Mouse (Mus musculus): Measurements from ENCODE around the gene Ccdc85c.

DNA sequence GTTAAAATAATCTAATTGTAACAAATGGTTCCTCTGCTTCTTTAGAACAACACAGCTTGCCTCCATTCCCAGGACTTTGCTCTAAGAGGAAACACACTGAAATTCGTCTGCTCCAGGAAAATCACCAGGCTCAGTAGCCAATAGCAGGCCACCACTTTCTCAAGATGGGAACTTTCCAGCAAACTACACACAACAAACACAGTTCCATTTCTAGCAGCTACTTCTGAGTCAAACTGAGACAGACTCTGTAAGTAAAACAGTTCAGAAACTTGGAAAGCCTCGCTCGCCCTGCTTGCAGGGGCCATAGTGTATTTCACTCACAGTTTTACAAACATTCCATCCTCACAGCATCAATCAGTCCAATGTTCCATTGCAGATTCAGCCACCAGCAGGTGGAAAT lies 98.9 kb downstream of the Ccdc85c start:
- no peak for TF ChIP-seq CTCF (IDR thresholded peaks at IDR 0.05; ENCODE audit: borderline replicate concordance, extremely low read depth, insufficient read depth, insufficient read length)
- TF ChIP-seq POLR2A (IDR thresholded peaks at IDR 0.05; ENCODE audit: borderline replicate concordance, extremely low read depth, insufficient read depth, insufficient read length, poor library complexity, severe bottlenecking): no peak

Data from brain, embryonic 14.5 days (tissue).